Mouse (Mus musculus) intestine, embryonic 15.5 days (tissue): ENCODE data around the gene Serpina6. TPM values are rescaled to one million over a fixed set of nuclear protein-coding genes. Genes with fewer than 3 reads are reported as not detected.

ENCODE experiments used
- polyA plus RNA-seq: library from polyadenylated mRNA; unstranded; fragments of >200 nt; fragmentation: Nextera tagmentation; extraction: Ambion mirVana; gene quantifications from 2 replicates; pipeline ENCODE4 v1.2.1, GENCODE M21; 2015

Serpina6 gene
- polyA plus RNA-seq, 1 experiment from 2014 or later: 96.8 TPM

Other genes starting within 250 kb of the Serpina6 start
- gene 9330161L09Rik, start 249.4 kb downstream of the Serpina6 start, polyA plus RNA-seq: 0.16 and 0.48 TPM in 2 replicates
- gene Ddx24, start 231.4 kb downstream of the Serpina6 start, polyA plus RNA-seq: 90.6 and 99.4 TPM in 2 replicates
- gene Ifi27, start 223.0 kb downstream of the Serpina6 start, polyA plus RNA-seq: 45.6 and 48.8 TPM in 2 replicates
- gene Ifi27l2a, start 213.5 kb downstream of the Serpina6 start, polyA plus RNA-seq: 19.2 and 20.8 TPM in 2 replicates
- gene Ifi27l2b, start 200.0 kb downstream of the Serpina6 start, polyA plus RNA-seq: 25.4 and 30.5 TPM in 2 replicates
- gene Ppp4r4, start 124.9 kb downstream of the Serpina6 start, polyA plus RNA-seq: 1.2 and 1.3 TPM in 2 replicates
- 1.8 and 2.3 TPM in 2 replicates for gene Serpina10, start 25.8 kb downstream of the Serpina6 start, polyA plus RNA-seq
- gene Serpina16, start 18.9 kb upstream of the Serpina6 start, polyA plus RNA-seq: 0.30 and 0.56 TPM in 2 replicates
- not detected in 2 replicates for gene Serpina1f, start 38.3 kb upstream of the Serpina6 start, polyA plus RNA-seq
- gene Serpina1d, start 116.4 kb upstream of the Serpina6 start, polyA plus RNA-seq: 10.1 and 12.4 TPM in 2 replicates
- 59.9 and 63.5 TPM in 2 replicates for gene Serpina1b, start 173.2 kb upstream of the Serpina6 start, polyA plus RNA-seq
- gene Serpina1a, start 206.3 kb upstream of the Serpina6 start, polyA plus RNA-seq: 31.2 and 33.0 TPM in 2 replicates
- 30.0 and 31.8 TPM in 2 replicates for gene Serpina1c, start 247.7 kb upstream of the Serpina6 start, polyA plus RNA-seq